Mouse (Mus musculus): ENCODE results near the gene Ddx51. TPM values are rescaled to one million over a fixed set of nuclear protein-coding genes. Genes with fewer than 3 reads are reported as not detected.

Ddx51 gene
- polyA plus RNA-seq, 1 experiment from 2014 or later = 16.2 TPM

DNA sequence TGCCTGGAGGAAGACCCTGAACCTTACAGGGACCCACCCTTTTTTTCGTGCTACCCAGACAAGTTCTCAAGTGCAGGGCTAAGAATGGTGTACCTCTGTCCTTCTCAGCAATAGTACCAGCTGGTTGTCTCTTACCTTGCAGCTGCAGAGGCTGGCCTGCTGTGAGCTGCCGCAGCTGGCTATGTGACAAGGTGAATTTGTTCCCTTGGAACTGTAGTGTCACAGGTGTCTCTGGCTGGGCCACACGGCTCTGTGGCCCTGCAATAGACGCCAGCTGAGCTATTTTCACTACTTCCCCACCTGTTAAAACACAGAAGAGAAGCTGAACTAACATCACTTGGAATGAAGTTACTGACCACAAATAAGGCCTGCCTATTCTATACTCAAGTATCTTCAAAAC, 45.4 kb downstream of the Ddx51 start:
- no peak for ATAC-seq (ENCODE audit: low FRiP score, low TSS enrichment)

DNA sequence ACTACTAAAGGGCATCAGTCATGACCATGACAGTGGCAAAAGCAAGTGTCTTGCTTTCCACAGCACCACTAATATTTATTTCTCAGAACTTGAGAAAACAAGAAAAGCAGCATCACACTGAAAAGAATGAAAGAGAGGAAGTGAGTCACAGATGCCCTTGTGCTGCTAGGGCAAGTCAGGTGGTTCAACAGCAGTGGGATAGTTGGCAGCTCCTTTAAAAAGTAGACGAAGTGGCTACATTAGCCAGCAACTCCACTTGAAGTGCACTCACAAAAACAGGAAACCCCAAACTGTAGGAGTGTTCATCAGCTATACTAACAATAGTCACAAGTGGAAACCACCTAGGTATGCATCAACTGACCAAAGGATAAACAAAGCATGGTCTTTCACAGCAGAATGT, 50.8 kb downstream of the Ddx51 start:
- WGBS = 88% methylated on average over 1 of the region's 1 CpGs

More for the DNA sequence above, 45.4 kb downstream of the Ddx51 start:
- Histone ChIP-seq H3K9ac (replicated peaks; ENCODE audit: low read length) (no peak overlapping the region), H3K36me3 (ENCODE audit: control insufficient read depth, insufficient read depth, low read length) (peaks cover 96% of the 10 kb centered on the region), H3K4me2 (ENCODE audit: low read length) (no peak overlapping the region), H3K4me1 (ENCODE audit: control insufficient read depth, insufficient read depth, low read length) (no peaks in the 10 kb centered on the region), H3K4me3 (replicated peaks; ENCODE audit: low read depth, low read length) (no peak overlapping the region), H3K27ac (replicated peaks; ENCODE audit: low read depth, low read length) (no peak overlapping the region), H3K27me3 (ENCODE audit: control insufficient read depth, insufficient read depth, low read length) (no peaks in the 10 kb centered on the region), H3K9me3 (ENCODE audit: control insufficient read depth, low read length) (no peaks in the 10 kb centered on the region)
- 93% methylated on average over 4 of the region's 4 CpGs for WGBS
- DNase-seq = no peak

DNA sequence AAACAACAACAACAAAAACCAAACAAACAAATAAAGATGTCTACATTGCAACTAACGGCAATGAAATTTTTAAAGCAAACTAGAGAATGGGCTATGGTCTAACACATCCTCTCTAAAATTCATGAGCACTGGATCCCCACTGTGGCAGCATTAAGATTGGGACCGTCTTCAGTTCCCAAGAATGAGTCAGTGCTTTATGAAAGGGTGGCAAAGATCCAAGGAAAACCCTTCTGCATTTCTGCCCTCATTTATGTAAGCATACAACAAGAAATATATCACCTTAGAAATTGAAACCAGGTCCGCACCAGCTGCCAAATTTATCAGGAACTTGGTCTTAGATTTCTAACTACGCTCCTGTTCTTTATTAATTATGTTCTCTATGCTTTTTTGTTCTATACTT, 56.0 kb downstream of the Ddx51 start:
- Histone ChIP-seq H3K4me2 (ENCODE audit: low read length) (no peak overlapping the region), H3K27ac (replicated peaks; ENCODE audit: low read depth, low read length) (no peak overlapping the region), H3K9me3 (ENCODE audit: control insufficient read depth, low read length) (no peaks in the 10 kb centered on the region), H3K4me3 (replicated peaks; ENCODE audit: low read depth, low read length) (no peak overlapping the region), H3K27me3 (ENCODE audit: control insufficient read depth, insufficient read depth, low read length) (no peaks in the 10 kb centered on the region), H3K36me3 (ENCODE audit: control insufficient read depth, insufficient read depth, low read length) (peaks cover 73% of the 10 kb centered on the region), H3K4me1 (ENCODE audit: control insufficient read depth, insufficient read depth, low read length) (no peaks in the 10 kb centered on the region), H3K9ac (replicated peaks; ENCODE audit: low read length) (no peak overlapping the region)
- ATAC-seq (ENCODE audit: low FRiP score, low TSS enrichment) (no peak), DNase-seq (no peak)
- 92% methylated on average over 4 of the region's 4 CpGs for WGBS

More for the DNA sequence above, 50.8 kb downstream of the Ddx51 start:
- DNase-seq (no peak), ATAC-seq (ENCODE audit: low FRiP score, low TSS enrichment) (no peak)
- no peaks in the 10 kb centered on the region for H3K9me3 ChIP-seq (ENCODE audit: control insufficient read depth, low read length)
- H3K9ac ChIP-seq (replicated peaks; ENCODE audit: low read length) = no peak overlapping the region
- H3K27ac ChIP-seq (replicated peaks; ENCODE audit: low read depth, low read length) = no peak overlapping the region
- H3K36me3 ChIP-seq (ENCODE audit: control insufficient read depth, insufficient read depth, low read length) = peaks cover 94% of the 10 kb centered on the region
- no peak overlapping the region for H3K4me3 ChIP-seq (replicated peaks; ENCODE audit: low read depth, low read length)
- H3K4me1 ChIP-seq (ENCODE audit: control insufficient read depth, insufficient read depth, low read length) = no peaks in the 10 kb centered on the region
- no peaks in the 10 kb centered on the region for H3K27me3 ChIP-seq (ENCODE audit: control insufficient read depth, insufficient read depth, low read length)
- no peak overlapping the region for H3K4me2 ChIP-seq (ENCODE audit: low read length)

Small RNA genes within 50 kb of the gene (microRNA-seq; reads per million reads assigned to microRNA genes)
- 2.2 reads per million, percentile 14 among the genes with 10 or more reads in this experiment for gene Mir7026

Other genes starting within 250 kb of the Ddx51 start
- gene Fbrsl1, start 204.9 kb upstream of the Ddx51 start, polyA plus RNA-seq (2014; fragmentation: Nextera tagmentation; extraction: Ambion mirVana) = 20.7 and 22.0 TPM in 2 replicates
- 19.4 and 23.7 TPM in 2 replicates for gene Galnt9, start 109.1 kb upstream of the Ddx51 start, polyA plus RNA-seq (2014; fragmentation: Nextera tagmentation; extraction: Ambion mirVana)
- 38.1 and 41.3 TPM in 2 replicates for gene Noc4l, start within 50 bp of the Ddx51 start, polyA plus RNA-seq (2014; fragmentation: Nextera tagmentation; extraction: Ambion mirVana)
- 41.0 and 55.3 TPM in 2 replicates for gene Ep400, start 117.3 kb downstream of the Ddx51 start, polyA plus RNA-seq (2014; fragmentation: Nextera tagmentation; extraction: Ambion mirVana)
- 12.5 and 13.5 TPM in 2 replicates for gene Pus1, start 127.2 kb downstream of the Ddx51 start, polyA plus RNA-seq (2014; fragmentation: Nextera tagmentation; extraction: Ambion mirVana)
- gene Ulk1, start 156.6 kb downstream of the Ddx51 start, polyA plus RNA-seq (2014; fragmentation: Nextera tagmentation; extraction: Ambion mirVana) = 59.0 and 66.0 TPM in 2 replicates
- gene Hscb, start 186.3 kb downstream of the Ddx51 start, polyA plus RNA-seq (2014; fragmentation: Nextera tagmentation; extraction: Ambion mirVana) = 8.1 and 8.9 TPM in 2 replicates
- 2.5 and 5.9 TPM in 2 replicates for gene Chek2, start 186.5 kb downstream of the Ddx51 start, polyA plus RNA-seq (2014; fragmentation: Nextera tagmentation; extraction: Ambion mirVana)
- 29.9 and 30.9 TPM in 2 replicates for gene Ttc28, start 226.4 kb downstream of the Ddx51 start, polyA plus RNA-seq (2014; fragmentation: Nextera tagmentation; extraction: Ambion mirVana)

All from midbrain, embryonic 14.5 days (tissue).